Mouse (Mus musculus) liver, adult 2 months (tissue): Measurements from ENCODE around the gene Gm20532. TPM values are rescaled to one million over a fixed set of nuclear protein-coding genes. Genes with fewer than 3 reads are reported as not detected.

ENCODE experiments used
- DNase-seq: peaks from one replicate; pipeline ENCODE4 v3.0.0-alpha.2; 2011; ENCODE audit warnings: low read depth, low spot score; ENCODE audit errors: extremely low read depth
- H3K27ac ChIP-seq: fragments of 200-500 bp; replicated peaks from 2 replicates; pipeline ENCODE4 v1.5.1; 2012; ENCODE audit warnings: low read depth, mild to moderate bottlenecking, control low read depth, inconsistent platforms, low read length; ENCODE audit not compliant: insufficient read depth
- H3K27me3 ChIP-seq: fragments of 200-500 bp; 2 replicates; pipeline ENCODE4 v1.6.1; 2012; ENCODE audit warnings: mild to moderate bottlenecking, moderate library complexity, low read length, inconsistent platforms; ENCODE audit not compliant: control insufficient read depth, insufficient read depth
- H3K36me3 ChIP-seq: fragments of 200-500 bp; 2 replicates; pipeline ENCODE4 v1.6.1; 2012; ENCODE audit warnings: low read length, inconsistent platforms; ENCODE audit not compliant: control insufficient read depth, insufficient read depth
- H3K4me1 ChIP-seq: fragments of 200-500 bp; 2 replicates; pipeline ENCODE4 v1.6.1; 2011; ENCODE audit warnings: low read length; ENCODE audit not compliant: control insufficient read depth, insufficient read depth
- H3K4me3 ChIP-seq: fragments of 200-500 bp; 2 replicates; pipeline ENCODE4 v1.5.1; 2011; ENCODE audit warnings: low read depth, mild to moderate bottlenecking, control low read depth, low read length, moderate library complexity; ENCODE audit not compliant: insufficient read depth
- H3K79me2 ChIP-seq: fragments of 200-500 bp; 2 replicates; pipeline ENCODE4 v1.6.1; 2012; ENCODE audit warnings: inconsistent platforms, mild to moderate bottlenecking, low read length, moderate library complexity; ENCODE audit not compliant: control insufficient read depth, insufficient read depth
- H3K9ac ChIP-seq: fragments of 200-500 bp; 2 replicates; pipeline ENCODE4 v1.6.1; 2012; ENCODE audit warnings: low read depth, mild to moderate bottlenecking, control low read depth, inconsistent platforms, low read length
- CTCF ChIP-seq: fragments of 200-500 bp; IDR thresholded peaks from 2 replicates; pipeline ENCODE4 v1.5.1; 2011; ENCODE audit warnings: low read depth, low read length, control low read depth
- POLR2A ChIP-seq: fragments of 200-500 bp; IDR thresholded peaks from 2 replicates; pipeline ENCODE4 v1.6.1; 2011; ENCODE audit warnings: low read length, control low read depth; ENCODE audit not compliant: insufficient read depth; ENCODE audit errors: extremely low read depth
- WGBS: fragments of 180-500 bp; shearing (Covaris S2); methylation state at CpG from one replicate; pipeline ENCODE4 v1.1.7; 2018; 5-methylcytosine and 5-hydroxymethylcytosine counted together
- polyA plus RNA-seq: library from polyadenylated mRNA; depleted of rRNA; stranded (reverse); fragments of >200 nt; gene quantifications from 2 replicates; pipeline ENCODE4 v1.2.3, GENCODE M21; 2012
- total RNA-seq: library from RNA; depleted of rRNA; stranded (reverse); fragments of >200 nt; gene quantifications from 2 replicates; pipeline ENCODE4 v1.2.3, GENCODE M21; 2014

Gm20532 gene
- total and polyA plus RNA-seq, 2 experiments: not detected

DNA sequence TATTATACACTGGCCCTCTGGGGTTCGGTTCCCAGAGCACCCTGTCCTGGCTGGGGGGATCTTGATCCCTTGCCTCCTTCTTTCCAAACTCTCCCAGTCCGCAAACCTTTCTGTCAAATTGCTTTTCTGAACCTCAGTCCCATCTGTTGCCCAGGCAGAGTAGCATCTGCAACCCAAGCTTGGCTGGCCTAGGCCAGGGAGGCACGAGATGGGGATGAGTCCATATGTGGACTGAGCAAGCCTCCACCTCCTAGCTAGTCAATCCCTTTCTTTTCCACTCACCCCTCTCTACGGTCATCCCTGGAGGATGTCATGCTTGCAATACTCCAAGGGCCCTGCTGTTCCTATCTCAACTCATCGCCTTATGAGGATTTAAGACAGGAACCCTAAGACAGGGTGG, 16.2 kb downstream of the Gm20532 start:
- peaks cover 13% of the 10 kb centered on the region; the same call in 1 of the 2 replicates for H3K79me2 ChIP-seq
- 21% methylated on average over 5 of the region's 5 CpGs for WGBS
- H3K4me3 ChIP-seq: peak overlapping the region; percentile 78
- DNase-seq: peak; percentile 36
- H3K36me3 ChIP-seq: no peaks in the 10 kb centered on the region
- TF ChIP-seq CTCF (no peak), POLR2A (no peak)
- no peaks in the 10 kb centered on the region for H3K27me3 ChIP-seq
- H3K4me1 ChIP-seq: peaks cover 22% of the 10 kb centered on the region
- peak overlapping the region; percentile 95 for H3K27ac ChIP-seq
- H3K9ac ChIP-seq: peak overlapping the region; percentile 93

DNA sequence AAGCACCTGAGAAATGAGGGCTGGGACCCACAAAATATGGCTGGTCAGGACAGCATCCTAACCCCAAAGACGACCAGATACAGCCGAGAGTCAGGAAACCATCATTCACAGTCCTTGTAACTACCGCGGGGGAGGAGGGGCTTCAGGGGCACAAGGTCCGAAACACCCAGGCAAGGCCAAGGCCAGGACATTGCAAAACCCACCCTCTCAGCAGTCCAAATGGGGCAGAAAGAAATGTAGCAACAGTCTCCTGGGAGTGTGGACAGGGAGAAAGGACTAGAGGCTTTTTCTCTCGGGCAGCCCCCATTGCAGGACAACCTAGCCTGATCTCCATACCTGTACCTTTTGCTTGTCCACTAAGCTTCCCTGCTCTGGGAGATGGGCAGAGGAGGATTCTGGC, 16.7 kb downstream of the Gm20532 start:
- Histone ChIP-seq H3K4me1 (peaks cover 17% of the 10 kb centered on the region), H3K36me3 (no peaks in the 10 kb centered on the region)

DNA sequence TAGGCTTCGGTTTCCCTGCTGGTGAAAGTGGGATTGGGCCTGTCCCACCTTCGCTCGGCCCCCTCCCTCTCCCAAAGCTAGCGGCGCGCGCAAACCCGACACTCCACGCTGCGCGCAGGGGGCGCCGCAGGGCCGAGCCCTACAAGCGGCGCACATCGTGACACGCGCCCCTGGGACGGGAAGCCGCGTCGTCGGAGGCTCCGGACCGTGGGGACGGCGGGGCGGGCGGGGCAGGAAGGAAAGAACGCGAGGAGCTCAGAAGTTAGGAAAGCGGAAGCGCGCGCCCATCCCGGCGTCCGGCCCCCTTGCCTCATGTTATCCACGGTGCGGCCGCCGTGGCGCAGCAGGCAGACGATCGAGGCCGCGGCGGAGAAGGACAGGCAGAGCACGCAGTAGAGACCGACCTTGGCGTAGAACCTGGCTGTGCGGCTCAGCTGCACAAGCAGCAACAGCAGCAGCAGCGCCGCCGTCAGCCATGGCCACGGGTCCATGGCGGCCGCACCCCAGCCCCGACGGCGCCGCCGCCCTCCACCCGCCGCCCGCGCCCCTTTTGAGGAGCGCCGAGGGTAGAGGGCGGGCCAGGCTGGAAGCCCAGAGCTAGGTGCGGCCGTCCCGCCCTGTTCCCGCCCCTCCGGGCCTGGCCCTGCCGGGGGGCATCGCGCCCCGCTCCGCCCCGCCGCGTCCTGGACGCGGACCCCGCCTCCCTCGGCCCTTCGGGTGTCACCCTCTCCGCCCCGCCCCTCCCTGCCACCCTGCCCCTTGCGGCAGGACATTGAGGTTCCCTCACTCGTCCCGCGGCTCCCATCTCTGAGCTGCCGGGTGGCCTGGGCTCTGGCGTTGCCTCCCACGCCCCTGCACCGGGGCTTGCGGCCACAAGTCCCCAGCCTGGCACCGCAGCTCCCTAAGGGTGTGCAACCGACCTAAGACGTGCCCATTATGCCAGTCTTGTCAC, 17.6 kb downstream of the Gm20532 start, which contains the start of gene Agpat2:
Gene Agpat2, minus strand, starts transcription at position 698 of the 952 bp plus-strand sequence.
- Histone ChIP-seq H3K4me3 (peak within 1 kb of the TSS; percentile 78), H3K36me3 (no peaks in the 10 kb centered on the region), H3K9ac (peak within 1 kb of the TSS; percentile 93), H3K79me2 (peaks cover 13% of the 10 kb centered on the region; the same call in 1 of the 2 replicates), H3K27me3 (no peaks in the 10 kb centered on the region), H3K4me1 (peaks cover 11% of the 10 kb centered on the region), H3K27ac (peak within 1 kb of the TSS; percentile 95)
- TF ChIP-seq CTCF (peak; percentile 51), POLR2A (peak; percentile 95)
- WGBS: under 1% methylated on average over 100 of the region's 103 CpGs
- peak; percentile 75 for DNase-seq

More for the DNA sequence above, 16.7 kb downstream of the Gm20532 start:
- peak overlapping the region; percentile 78 for H3K4me3 ChIP-seq
- DNase-seq: peak; percentile 83
- TF ChIP-seq POLR2A (no peak), CTCF (no peak)
- peak overlapping the region; percentile 93 for H3K9ac ChIP-seq
- H3K27me3 ChIP-seq: no peaks in the 10 kb centered on the region
- 6% methylated on average over 6 of the region's 6 CpGs for WGBS
- H3K27ac ChIP-seq: peak overlapping the region; percentile 95
- peaks cover 13% of the 10 kb centered on the region; the same call in 1 of the 2 replicates for H3K79me2 ChIP-seq

GRCm38 (mm10) chr2:26605331-26605730, 18.9 kb downstream of the Gm20532 start:
- TF ChIP-seq POLR2A (no peak), CTCF (no peak)
- no peak overlapping the region for H3K27ac ChIP-seq
- 92% methylated on average over 8 of the region's 8 CpGs for WGBS
- H3K36me3 ChIP-seq: no peaks in the 10 kb centered on the region
- no peaks in the 10 kb centered on the region for H3K27me3 ChIP-seq
- H3K4me1 ChIP-seq: peaks cover 10% of the 10 kb centered on the region; the same call in 1 of the 2 replicates
- no peak overlapping the region for H3K4me3 ChIP-seq
- H3K9ac ChIP-seq: no peak overlapping the region
- H3K79me2 ChIP-seq: peaks cover 13% of the 10 kb centered on the region; the same call in 1 of the 2 replicates
- DNase-seq: no peak

DNA sequence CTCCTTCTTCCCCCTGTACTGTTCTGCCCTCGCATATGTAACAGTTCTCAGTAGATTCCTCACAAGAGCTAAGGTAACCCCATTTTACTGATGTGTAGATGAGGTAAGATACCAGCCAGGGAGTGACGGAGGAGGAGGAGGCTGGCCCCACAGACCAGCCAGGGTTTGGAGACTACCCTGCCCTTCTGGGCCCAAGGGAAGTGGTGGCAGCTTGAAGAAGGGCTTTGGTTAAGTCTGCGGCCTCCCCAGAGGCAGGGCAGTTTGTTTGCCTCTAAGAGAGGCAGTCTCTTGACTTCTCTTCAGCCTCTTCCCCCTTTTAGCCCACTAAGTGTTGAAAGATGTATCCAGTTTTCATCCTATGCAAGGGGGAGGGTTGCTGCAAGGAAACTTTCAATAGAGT, 20.1 kb downstream of the Gm20532 start:
- DNase-seq: no peak
- 88% methylated on average over 3 of the region's 3 CpGs for WGBS
- Histone ChIP-seq H3K4me3 (no peak overlapping the region), H3K9ac (no peak overlapping the region), H3K27ac (no peak overlapping the region), H3K36me3 (no peaks in the 10 kb centered on the region), H3K79me2 (peaks cover 13% of the 10 kb centered on the region; the same call in 1 of the 2 replicates), H3K27me3 (no peaks in the 10 kb centered on the region), H3K4me1 (peaks cover 12% of the 10 kb centered on the region; the same call in 1 of the 2 replicates)
- TF ChIP-seq POLR2A (no peak), CTCF (no peak)
